Mouse (Mus musculus): ENCODE results near the gene Rhoh. TPM values are rescaled to one million over a fixed set of nuclear protein-coding genes. Genes with fewer than 3 reads are reported as not detected.

Gene Rhoh
- 0.37 and 0.66 TPM in 2 replicates for polyA plus RNA-seq (2014; fragmentation: Nextera tagmentation; extraction: Ambion mirVana)

DNA sequence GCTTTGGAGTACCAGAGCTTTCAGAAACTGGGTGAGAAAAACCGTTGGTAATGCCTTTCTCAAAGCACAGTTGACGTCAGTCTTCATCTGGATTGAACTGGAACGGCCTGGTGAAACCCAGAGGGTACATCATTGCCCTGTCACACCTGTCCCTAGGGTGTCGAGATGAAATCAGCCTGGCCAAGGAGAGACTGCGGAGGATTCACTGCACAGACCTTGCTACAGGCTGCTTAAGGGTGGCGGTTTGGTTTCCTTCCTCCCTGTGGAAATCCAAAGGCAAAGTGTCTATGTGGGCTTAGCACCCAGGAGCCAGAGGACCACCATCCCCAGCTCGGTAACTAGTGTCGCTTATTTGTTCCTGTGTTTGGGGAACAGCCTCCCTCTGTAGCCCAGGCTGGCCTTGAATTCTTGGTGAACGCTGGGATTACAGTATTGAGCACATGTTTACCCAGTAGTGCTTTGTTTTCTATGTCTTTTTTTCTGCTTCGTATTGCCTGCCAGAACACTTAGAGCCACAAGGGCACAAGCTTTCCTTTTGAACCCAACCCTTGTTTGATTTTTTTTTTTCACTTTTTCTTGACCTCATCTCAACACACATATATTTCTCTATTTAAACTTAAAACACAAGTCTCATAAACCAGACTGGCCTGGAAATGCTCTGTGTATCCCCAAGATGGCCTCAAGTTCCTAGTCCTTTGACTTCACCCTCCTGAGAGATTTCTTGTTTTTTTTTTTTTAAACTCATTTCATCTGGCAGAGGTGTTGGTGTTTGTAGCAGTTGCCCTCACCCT lies at the start of gene Rhoh:
Gene Rhoh (plus strand): TSS at position 60 of the 791 bp plus-strand sequence.
- H3K27me3 ChIP-seq (ENCODE audit: control insufficient read depth, insufficient read depth, low read length) = no peaks in the 10 kb centered on the region
- ATAC-seq (replicated peaks; ENCODE audit: insufficient number of reproducible peaks, low FRiP score, low TSS enrichment) = no peak
- H3K4me3 ChIP-seq (ENCODE audit: low read depth, low read length) = no peak within 1 kb of the TSS
- peaks cover 6% of the 10 kb centered on the region for H3K4me1 ChIP-seq (ENCODE audit: control insufficient read depth, insufficient read depth, low read length)
- no peak within 1 kb of the TSS for H3K9ac ChIP-seq (ENCODE audit: low read depth, low read length)
- no peak within 1 kb of the TSS for H3K27ac ChIP-seq (ENCODE audit: low read depth, low read length)
- WGBS (ENCODE audit: insufficient replicate concordance) = 80% methylated on average over 10 of the region's 10 CpGs
- no peak within 1 kb of the TSS for H3K4me2 ChIP-seq
- H3K9me3 ChIP-seq (replicated peaks; ENCODE audit: control insufficient read depth, low read length) = no peaks in the 10 kb centered on the region
- H3K36me3 ChIP-seq (ENCODE audit: control insufficient read depth, insufficient read depth, low read length) = no peaks in the 10 kb centered on the region

- Histone ChIP-seq H3K36me3 (ENCODE audit: control insufficient read depth, insufficient read depth, low read length) (peaks cover 41% of the 10 kb centered on the region), H3K4me1 (ENCODE audit: control insufficient read depth, insufficient read depth, low read length) (no peaks in the 10 kb centered on the region), H3K4me3 (ENCODE audit: low read depth, low read length) (no peak overlapping the region), H3K9ac (ENCODE audit: low read depth, low read length) (no peak overlapping the region), H3K27me3 (ENCODE audit: control insufficient read depth, insufficient read depth, low read length) (no peaks in the 10 kb centered on the region), H3K9me3 (replicated peaks; ENCODE audit: control insufficient read depth, low read length) (no peaks in the 10 kb centered on the region), H3K27ac (ENCODE audit: low read depth, low read length) (no peak overlapping the region), H3K4me2 (no peak overlapping the region)
- ATAC-seq (replicated peaks; ENCODE audit: insufficient number of reproducible peaks, low FRiP score, low TSS enrichment) = no peak
- 77% methylated on average over 5 of the region's 5 CpGs for WGBS (ENCODE audit: insufficient replicate concordance)
Measured at GRCm38 (mm10) chr5:65823601-65824133, 37.3 kb upstream of the Rhoh start.

DNA sequence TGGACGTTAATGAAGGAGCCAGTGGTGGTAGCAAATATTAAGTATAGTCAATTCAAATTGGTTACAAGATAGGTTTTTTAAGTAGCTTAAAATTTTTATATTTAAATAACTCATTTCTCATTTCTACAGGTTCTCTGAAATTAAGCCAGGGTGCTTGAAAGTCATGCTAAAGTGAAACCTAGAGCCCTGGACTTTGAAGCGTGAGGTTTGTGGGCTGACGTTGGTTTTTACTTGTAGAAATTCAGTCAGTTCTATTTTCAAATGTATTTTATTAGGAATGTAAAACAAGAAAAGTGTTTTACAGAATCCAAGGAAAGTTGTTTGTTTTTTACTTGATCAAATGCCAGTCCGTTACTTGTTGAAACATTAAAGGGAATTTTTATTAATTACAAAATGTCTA lies 34.5 kb upstream of the Rhoh start:
- no peak overlapping the region for H3K4me3 ChIP-seq (ENCODE audit: low read depth, low read length)
- no peak for ATAC-seq (replicated peaks; ENCODE audit: insufficient number of reproducible peaks, low FRiP score, low TSS enrichment)
- H3K4me2 ChIP-seq = no peak overlapping the region
- H3K4me1 ChIP-seq (ENCODE audit: control insufficient read depth, insufficient read depth, low read length) = no peaks in the 10 kb centered on the region
- H3K27ac ChIP-seq (ENCODE audit: low read depth, low read length) = no peak overlapping the region
- peaks cover 26% of the 10 kb centered on the region for H3K36me3 ChIP-seq (ENCODE audit: control insufficient read depth, insufficient read depth, low read length)
- no peaks in the 10 kb centered on the region for H3K9me3 ChIP-seq (replicated peaks; ENCODE audit: control insufficient read depth, low read length)
- WGBS (ENCODE audit: insufficient replicate concordance) = 91% methylated on average over 4 of the region's 4 CpGs
- no peak overlapping the region for H3K9ac ChIP-seq (ENCODE audit: low read depth, low read length)
- H3K27me3 ChIP-seq (ENCODE audit: control insufficient read depth, insufficient read depth, low read length) = no peaks in the 10 kb centered on the region

DNA sequence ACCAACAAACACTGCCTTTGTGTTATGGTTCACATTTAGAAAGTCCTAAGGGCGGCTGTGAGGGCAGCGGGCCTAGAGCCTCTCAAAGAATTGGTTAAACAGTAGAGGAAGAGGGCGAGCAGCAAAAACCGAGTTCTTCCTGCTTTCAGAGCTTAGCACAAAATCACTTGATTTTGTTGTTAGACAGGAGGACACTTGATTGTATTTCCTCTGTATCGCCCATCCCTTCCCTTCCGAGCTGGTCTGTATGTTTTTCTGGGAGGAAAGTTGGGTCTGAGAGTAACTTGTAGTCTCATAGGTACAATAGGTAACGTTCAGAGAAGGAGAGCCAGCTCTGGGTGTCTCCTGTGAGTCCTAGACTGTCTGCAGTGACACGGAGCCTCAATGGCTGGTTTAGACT lies 33.9 kb upstream of the Rhoh start:
- peaks cover 22% of the 10 kb centered on the region for H3K36me3 ChIP-seq (ENCODE audit: control insufficient read depth, insufficient read depth, low read length)
- no peak overlapping the region for H3K9ac ChIP-seq (ENCODE audit: low read depth, low read length)
- no peak overlapping the region for H3K4me2 ChIP-seq
- ATAC-seq (replicated peaks; ENCODE audit: insufficient number of reproducible peaks, low FRiP score, low TSS enrichment) = no peak
- 83% methylated on average over 8 of the region's 8 CpGs for WGBS (ENCODE audit: insufficient replicate concordance)
- H3K4me3 ChIP-seq (ENCODE audit: low read depth, low read length) = no peak overlapping the region
- no peak overlapping the region for H3K27ac ChIP-seq (ENCODE audit: low read depth, low read length)
- H3K4me1 ChIP-seq (ENCODE audit: control insufficient read depth, insufficient read depth, low read length) = no peaks in the 10 kb centered on the region
- no peaks in the 10 kb centered on the region for H3K27me3 ChIP-seq (ENCODE audit: control insufficient read depth, insufficient read depth, low read length)
- H3K9me3 ChIP-seq (replicated peaks; ENCODE audit: control insufficient read depth, low read length) = no peaks in the 10 kb centered on the region

DNA sequence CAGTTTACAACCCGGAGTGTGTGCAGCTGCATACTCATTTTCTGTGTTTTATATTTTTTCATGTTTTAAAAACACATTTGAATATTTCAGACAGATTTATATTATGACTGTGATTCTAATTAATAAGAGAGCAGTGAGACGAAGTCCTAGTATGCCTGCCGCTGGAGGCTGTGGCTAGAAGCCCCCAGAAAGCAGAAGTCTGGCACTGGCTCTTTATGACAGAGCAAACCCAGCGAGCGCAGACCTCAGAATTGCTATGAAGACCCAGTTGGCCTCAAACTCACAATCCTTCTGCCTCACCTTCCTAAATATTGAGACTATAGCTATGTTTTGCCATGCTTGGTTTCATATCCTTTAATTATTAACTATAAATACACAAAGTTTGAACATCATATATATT lies 32.8 kb upstream of the Rhoh start:
- peaks cover 16% of the 10 kb centered on the region; the same call in 1 of the 2 replicates for H3K36me3 ChIP-seq (ENCODE audit: control insufficient read depth, insufficient read depth, low read length)
- 93% methylated on average over 5 of the region's 5 CpGs for WGBS (ENCODE audit: insufficient replicate concordance)
- no peaks in the 10 kb centered on the region for H3K27me3 ChIP-seq (ENCODE audit: control insufficient read depth, insufficient read depth, low read length)
- no peak overlapping the region for H3K4me3 ChIP-seq (ENCODE audit: low read depth, low read length)
- no peak overlapping the region for H3K27ac ChIP-seq (ENCODE audit: low read depth, low read length)
- H3K4me1 ChIP-seq (ENCODE audit: control insufficient read depth, insufficient read depth, low read length) = no peaks in the 10 kb centered on the region
- no peak overlapping the region for H3K4me2 ChIP-seq
- H3K9ac ChIP-seq (ENCODE audit: low read depth, low read length) = no peak overlapping the region
- ATAC-seq (replicated peaks; ENCODE audit: insufficient number of reproducible peaks, low FRiP score, low TSS enrichment) = no peak
- no peaks in the 10 kb centered on the region for H3K9me3 ChIP-seq (replicated peaks; ENCODE audit: control insufficient read depth, low read length)

DNA sequence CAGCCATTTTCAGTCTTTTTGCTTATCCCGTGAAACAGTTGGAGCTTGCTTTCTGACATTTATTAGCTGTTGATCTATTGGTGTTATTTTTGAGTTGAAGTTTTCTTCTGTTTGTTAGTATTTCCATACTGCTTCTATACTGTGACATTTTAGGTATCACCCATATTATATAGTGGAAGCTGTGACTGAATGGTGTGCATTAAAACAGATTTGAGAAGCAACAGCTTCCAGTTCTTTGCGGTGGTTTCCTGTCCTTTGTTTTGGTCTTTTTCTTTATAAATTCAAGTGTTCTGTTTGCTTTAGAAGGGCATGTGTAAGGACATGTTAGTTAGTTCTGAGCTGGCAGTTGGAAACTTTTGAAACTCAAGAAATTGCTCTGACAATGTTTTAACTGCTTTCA lies 32.0 kb upstream of the Rhoh start:
- Histone ChIP-seq H3K9ac (ENCODE audit: low read depth, low read length) (no peak overlapping the region), H3K36me3 (ENCODE audit: control insufficient read depth, insufficient read depth, low read length) (peaks cover 16% of the 10 kb centered on the region; the same call in 1 of the 2 replicates), H3K4me3 (ENCODE audit: low read depth, low read length) (no peak overlapping the region), H3K27me3 (ENCODE audit: control insufficient read depth, insufficient read depth, low read length) (no peaks in the 10 kb centered on the region), H3K4me2 (no peak overlapping the region), H3K9me3 (replicated peaks; ENCODE audit: control insufficient read depth, low read length) (no peaks in the 10 kb centered on the region), H3K4me1 (ENCODE audit: control insufficient read depth, insufficient read depth, low read length) (no peaks in the 10 kb centered on the region), H3K27ac (ENCODE audit: low read depth, low read length) (no peak overlapping the region)
- 87% methylated on average over 2 of the region's 2 CpGs for WGBS (ENCODE audit: insufficient replicate concordance)
- no peak for ATAC-seq (replicated peaks; ENCODE audit: insufficient number of reproducible peaks, low FRiP score, low TSS enrichment)

GRCm38 (mm10) chr5:65831917-65832618 lies 28.9 kb upstream of the Rhoh start:
- 77% methylated on average over 11 of the region's 11 CpGs for WGBS (ENCODE audit: insufficient replicate concordance)
- no peaks in the 10 kb centered on the region for H3K27me3 ChIP-seq (ENCODE audit: control insufficient read depth, insufficient read depth, low read length)

GRCm38 (mm10) chr5:65833092-65833491 lies 27.9 kb upstream of the Rhoh start:
- Histone ChIP-seq H3K36me3 (ENCODE audit: control insufficient read depth, insufficient read depth, low read length) (no peaks in the 10 kb centered on the region; the same call in 1 of the 2 replicates), H3K4me2 (no peak overlapping the region), H3K27me3 (ENCODE audit: control insufficient read depth, insufficient read depth, low read length) (no peaks in the 10 kb centered on the region), H3K9me3 (replicated peaks; ENCODE audit: control insufficient read depth, low read length) (no peaks in the 10 kb centered on the region), H3K4me1 (ENCODE audit: control insufficient read depth, insufficient read depth, low read length) (no peaks in the 10 kb centered on the region), H3K4me3 (ENCODE audit: low read depth, low read length) (no peak overlapping the region), H3K27ac (ENCODE audit: low read depth, low read length) (no peak overlapping the region), H3K9ac (ENCODE audit: low read depth, low read length) (no peak overlapping the region)
- no peak for ATAC-seq (replicated peaks; ENCODE audit: insufficient number of reproducible peaks, low FRiP score, low TSS enrichment)
- 72% methylated on average over 3 of the region's 3 CpGs for WGBS (ENCODE audit: insufficient replicate concordance)

More at GRCm38 (mm10) chr5:65831917-65832618, 28.9 kb upstream of the Rhoh start:
- no peak overlapping the region for H3K27ac ChIP-seq (ENCODE audit: low read depth, low read length)
- H3K4me1 ChIP-seq (ENCODE audit: control insufficient read depth, insufficient read depth, low read length) = no peaks in the 10 kb centered on the region
- no peak overlapping the region for H3K4me2 ChIP-seq
- no peak for ATAC-seq (replicated peaks; ENCODE audit: insufficient number of reproducible peaks, low FRiP score, low TSS enrichment)
- no peaks in the 10 kb centered on the region for H3K9me3 ChIP-seq (replicated peaks; ENCODE audit: control insufficient read depth, low read length)
- H3K4me3 ChIP-seq (ENCODE audit: low read depth, low read length) = no peak overlapping the region
- H3K36me3 ChIP-seq (ENCODE audit: control insufficient read depth, insufficient read depth, low read length) = peaks cover 1% of the 10 kb centered on the region; the same call in 1 of the 2 replicates
- H3K9ac ChIP-seq (ENCODE audit: low read depth, low read length) = no peak overlapping the region
